Mouse (Mus musculus) heart, adult 2 months (tissue): Measurements from ENCODE around the gene Chrm1.
"Not testable (repeated sequence)": the region's sequence is repeated elsewhere in the genome, so short reads cannot be mapped to it uniquely, and the experiment has no call there.

Experiments
- CTCF ChIP-seq: fragments of 200-600 bp; IDR thresholded peaks from 2 replicates; pipeline ENCODE4 v1.8.1; 2022; ENCODE audit warnings: antibody characterized with exemption, mild to moderate bottlenecking, moderate library complexity
- EP300 ChIP-seq: fragments of 200-500 bp; IDR thresholded peaks from 2 replicates; pipeline ENCODE4 v1.6.1; 2011; ENCODE audit warnings: low read depth, low read length, control low read depth; ENCODE audit not compliant: insufficient read depth
- POLR2A ChIP-seq: fragments of 200-500 bp; IDR thresholded peaks from 2 replicates; pipeline ENCODE4 v1.6.1; 2011; ENCODE audit warnings: mild to moderate bottlenecking, low read depth, low read length, control low read depth; ENCODE audit not compliant: insufficient read depth

DNA sequence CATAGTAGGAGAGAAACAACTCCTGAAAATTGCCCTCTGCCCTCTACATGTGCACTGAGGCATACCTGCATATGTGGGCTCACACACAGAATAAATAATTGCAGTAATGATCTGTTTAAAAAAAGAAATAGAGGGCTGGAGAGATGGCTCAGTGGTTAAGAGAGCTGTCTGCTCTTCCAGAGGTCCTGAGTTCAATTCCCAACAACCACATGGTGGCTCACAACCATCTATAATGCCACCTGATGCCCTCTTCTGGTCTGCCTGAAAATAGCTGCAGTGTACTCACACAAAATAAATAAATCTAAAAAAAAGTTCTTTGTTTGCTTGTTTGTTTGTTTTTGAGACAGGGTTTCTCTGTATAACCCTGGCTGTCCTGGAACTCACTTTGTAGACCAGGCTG is 55.4 kb downstream of the Chrm1 start:
- TF ChIP-seq POLR2A, EP300: not testable (repeated sequence)
- peak; percentile 23; the same call in 1 of the 2 replicates for TF ChIP-seq CTCF
